Mouse (Mus musculus): Measurements from ENCODE around the gene Camkv.

Gene Camkv

DNA sequence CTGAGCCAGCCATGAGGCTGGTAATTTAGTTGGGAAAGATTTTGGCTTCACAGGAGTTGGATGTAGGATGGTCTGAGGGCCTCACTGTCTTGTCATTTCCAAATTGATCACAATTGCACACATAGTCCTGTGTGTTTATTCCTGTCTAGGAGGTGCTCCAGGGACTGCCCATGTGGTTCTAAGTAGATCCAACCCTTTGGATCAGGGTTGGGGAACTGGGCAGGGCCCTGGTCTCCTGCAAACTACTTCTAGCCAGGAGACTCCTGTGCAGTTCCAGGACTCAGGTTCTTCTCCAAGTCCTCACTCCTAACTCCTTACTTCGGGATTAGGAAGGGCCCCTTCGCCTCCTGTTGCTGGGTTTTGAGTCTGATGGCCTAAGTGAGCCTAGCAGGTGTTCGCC lies at the start of gene Camkv:
TSS of gene Camkv (plus strand) at position 301 of the 400 bp plus-strand sequence.
- no peak for DNase-seq (ENCODE audit: low read depth in 2 of 2, low spot score in 2 of 2)

DNA sequence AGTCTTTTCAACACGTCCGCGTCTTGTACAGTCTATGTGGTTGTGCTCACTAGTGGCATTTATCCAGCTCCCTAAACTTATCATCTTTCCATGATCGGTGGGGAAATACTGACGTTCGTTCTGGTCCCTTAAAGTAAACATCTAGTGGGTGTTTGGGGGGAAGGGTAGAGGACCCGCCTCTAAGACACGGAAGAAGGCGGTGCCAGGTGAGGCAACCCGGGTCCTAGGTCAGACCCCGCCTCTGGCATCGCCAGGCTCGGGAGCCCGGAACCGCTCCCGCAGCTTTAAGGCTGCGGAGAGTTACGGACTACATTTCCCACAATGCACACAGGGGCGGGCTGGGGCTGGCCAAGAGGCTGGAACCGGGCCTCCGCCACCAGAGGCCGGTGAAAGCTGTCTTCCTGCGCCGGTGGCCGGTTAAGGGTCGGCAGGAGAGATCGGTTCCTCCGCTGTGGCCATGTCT lies 47.6 kb upstream of the Camkv start, which contains the start of gene Mon1a:
TSS of gene Mon1a (plus strand) at position 348 of the 463 bp plus-strand sequence.
- DNase-seq (ENCODE audit: low read depth in 2 of 2, low spot score in 2 of 2): peak; percentile 79 to 82

DNA sequence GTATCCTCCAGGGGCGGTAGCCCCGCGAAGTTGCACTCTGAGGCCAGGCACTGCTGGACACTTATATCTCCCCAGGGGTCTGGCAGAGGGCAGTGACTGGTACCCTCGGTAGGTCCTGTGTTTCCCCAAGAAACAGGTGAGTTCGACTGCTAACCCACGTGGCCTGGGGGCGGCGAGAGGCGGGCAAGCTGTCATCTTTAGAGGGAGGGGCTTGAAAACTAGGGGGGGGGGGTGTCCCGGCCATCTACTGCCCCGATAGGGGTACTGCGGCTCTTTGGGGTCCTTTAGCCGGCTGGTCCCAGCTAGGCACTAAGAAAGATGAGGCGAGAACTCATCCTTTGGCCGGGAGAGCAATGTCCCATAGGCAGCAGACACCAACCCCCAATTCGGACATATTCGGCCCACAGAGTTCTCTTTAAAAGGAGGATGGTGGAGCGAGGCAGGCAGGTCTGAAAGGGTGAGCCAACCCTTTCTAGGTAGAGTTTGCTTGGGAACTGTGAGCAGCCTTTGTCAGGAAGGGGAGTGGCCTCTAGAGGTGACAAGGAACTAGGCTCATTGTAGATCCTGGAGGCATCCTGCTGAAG lies 47.1 kb upstream of the Camkv start:
- peak in 1 of 2 experiments; percentile 27 for DNase-seq (ENCODE audit: low read depth in 2 of 2, low spot score in 2 of 2)

DNA sequence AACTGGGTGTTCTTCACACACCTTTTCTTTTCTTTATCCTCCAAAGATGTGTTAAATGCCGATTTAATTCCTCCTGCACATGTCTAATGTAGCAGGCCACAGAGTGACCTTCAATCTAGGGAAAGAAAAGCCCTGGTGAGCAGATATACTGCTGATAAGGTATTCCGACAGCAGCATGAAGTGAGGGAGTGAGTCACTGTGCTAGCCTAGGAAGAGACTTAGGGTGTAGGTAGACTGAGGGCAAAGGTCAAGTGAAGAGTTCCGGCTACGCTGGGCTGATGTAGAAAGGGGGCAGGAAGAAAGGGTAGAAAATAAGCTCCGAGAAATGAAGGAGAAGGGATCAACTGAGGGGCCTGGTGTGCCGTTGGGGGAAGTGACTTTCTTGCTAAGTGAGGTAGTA lies 45.2 kb upstream of the Camkv start:
- DNase-seq (ENCODE audit: low read depth in 2 of 2, low spot score in 2 of 2): no peak

DNA sequence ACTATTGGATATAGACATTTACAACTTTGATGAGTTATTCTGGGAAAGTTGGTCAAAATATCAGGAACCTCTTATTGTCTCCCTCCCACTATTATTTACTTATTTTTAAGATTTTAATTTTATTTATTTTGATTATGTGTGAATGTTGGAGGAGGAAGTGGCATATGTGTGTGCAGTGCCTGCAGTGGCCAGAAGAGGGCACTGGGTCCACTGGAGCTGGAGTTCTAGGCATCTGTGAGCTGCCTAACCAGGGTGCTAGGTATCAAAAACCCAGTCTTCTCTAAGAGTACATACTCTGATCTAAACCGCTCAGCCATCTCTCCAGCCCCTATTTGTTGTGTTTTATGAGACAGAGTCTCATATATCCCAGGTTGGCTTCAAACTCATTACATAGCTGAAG lies 44.5 kb upstream of the Camkv start:
- DNase-seq (ENCODE audit: low read depth in 2 of 2, low spot score in 2 of 2): peak; percentile 18 to 40

DNA sequence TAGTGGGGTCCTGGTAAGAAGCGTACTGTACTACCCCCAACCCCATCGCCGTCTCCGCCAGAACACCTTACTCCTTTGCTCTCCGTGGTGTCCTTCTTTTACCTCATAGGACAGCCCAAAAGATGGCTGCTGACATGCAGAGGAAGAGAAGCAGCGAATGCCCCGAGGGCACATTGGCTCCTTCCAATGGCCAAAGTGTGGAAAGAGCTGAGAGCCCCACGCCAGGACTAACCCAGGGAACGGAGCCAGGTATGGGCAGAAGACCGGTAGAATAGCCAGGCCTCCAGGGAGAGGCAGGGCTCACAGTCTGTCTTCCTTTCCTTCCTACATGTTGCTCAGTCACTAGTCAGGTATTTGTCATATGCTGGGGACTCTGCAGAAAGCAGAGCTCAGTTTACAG lies 36.9 kb upstream of the Camkv start:
- DNase-seq (ENCODE audit: low read depth in 2 of 2, low spot score in 2 of 2): no peak

DNA sequence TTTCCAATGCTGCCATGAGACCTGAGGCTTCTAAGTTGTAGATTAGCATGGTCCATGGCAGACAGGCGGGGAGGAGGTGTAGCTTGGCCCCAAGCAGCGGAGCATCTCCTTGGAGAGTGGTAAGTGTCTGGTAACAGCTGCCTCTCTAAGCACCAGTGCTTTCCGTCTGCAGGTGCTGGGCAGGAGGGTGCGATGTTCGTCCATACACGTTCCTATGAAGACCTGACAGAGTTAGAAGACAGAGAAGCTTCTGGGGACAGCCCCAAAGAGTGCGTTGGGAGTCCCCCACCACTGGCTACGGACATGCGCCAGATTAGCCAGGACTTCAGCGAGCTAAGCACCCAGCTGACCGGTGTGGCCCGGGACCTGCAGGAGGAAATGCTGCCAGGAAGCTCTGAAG lies 35.6 kb upstream of the Camkv start:
- DNase-seq (ENCODE audit: low read depth in 2 of 2, low spot score in 2 of 2): no peak

DNA sequence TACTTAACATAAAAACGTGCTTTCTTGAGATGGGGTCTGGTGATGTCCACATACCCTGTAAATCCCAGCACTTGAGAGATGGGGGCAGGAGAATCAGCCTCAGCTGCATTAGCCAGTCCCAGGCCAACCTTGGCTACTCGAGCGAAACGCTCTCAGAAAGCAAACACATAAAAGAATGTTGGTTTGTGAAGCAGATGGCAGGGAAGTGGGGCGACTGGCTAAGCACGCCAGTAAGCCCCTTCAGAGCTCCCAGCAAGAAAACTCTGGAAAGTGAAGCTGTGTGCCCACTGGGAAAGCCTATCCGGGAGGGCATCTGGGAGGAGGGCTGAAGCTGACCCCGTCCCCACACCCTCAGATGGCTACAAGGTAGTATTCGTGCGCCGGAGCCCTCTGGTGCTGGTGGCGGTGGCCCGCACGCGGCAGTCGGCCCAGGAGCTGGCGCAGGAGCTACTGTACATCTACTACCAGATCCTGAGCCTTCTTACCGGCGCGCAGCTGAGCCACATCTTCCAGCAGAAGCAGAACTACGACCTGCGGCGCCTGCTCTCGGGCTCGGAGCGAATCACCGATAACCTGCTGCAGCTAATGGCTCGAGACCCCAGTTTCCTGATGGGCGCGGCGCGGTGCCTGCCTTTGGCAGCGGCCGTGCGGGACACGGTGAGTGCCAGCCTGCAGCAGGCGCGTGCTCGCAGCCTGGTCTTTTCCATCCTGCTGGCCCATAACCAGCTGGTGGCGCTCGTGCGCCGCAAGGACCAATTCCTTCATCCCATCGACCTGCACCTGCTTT lies 34.4 kb upstream of the Camkv start:
- peak in 1 of 2 experiments; percentile 6 for DNase-seq (ENCODE audit: low read depth in 2 of 2, low spot score in 2 of 2)

DNA sequence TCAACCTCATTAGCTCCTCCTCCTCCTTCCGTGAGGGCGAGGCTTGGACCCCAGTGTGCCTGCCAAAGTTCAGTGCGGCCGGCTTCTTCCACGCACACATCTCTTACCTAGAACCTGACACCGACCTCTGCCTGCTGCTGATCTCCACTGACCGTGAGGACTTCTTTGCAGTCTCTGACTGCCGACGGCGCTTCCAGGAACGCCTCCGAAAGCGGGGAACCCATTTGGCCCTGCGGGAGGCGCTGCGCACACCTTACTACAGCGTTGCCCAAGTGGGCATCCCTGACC lies 33.9 kb upstream of the Camkv start:
- DNase-seq (ENCODE audit: low read depth in 2 of 2, low spot score in 2 of 2): no peak

DNA sequence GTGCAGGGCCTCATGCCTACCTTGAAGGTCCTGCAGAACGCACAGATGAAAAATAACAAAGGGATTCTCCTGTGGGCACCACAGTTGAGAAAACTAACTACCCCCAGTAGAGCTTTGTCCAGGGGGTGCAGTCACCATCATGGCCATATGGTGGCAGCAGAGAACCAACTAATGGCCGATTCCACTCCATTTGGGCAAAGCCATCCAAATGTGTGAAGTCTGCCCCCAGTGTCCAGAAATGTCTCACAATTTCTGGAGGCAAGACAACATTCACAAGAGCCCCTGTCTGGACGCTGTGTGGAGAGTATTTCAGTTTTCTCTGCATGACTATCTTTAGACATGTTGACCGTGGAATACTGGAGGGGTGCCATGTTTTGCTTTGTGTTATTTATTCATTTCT lies 30.7 kb upstream of the Camkv start:
- DNase-seq (ENCODE audit: low read depth in 2 of 2, low spot score in 2 of 2): peak; percentile 79 to 91

DNA sequence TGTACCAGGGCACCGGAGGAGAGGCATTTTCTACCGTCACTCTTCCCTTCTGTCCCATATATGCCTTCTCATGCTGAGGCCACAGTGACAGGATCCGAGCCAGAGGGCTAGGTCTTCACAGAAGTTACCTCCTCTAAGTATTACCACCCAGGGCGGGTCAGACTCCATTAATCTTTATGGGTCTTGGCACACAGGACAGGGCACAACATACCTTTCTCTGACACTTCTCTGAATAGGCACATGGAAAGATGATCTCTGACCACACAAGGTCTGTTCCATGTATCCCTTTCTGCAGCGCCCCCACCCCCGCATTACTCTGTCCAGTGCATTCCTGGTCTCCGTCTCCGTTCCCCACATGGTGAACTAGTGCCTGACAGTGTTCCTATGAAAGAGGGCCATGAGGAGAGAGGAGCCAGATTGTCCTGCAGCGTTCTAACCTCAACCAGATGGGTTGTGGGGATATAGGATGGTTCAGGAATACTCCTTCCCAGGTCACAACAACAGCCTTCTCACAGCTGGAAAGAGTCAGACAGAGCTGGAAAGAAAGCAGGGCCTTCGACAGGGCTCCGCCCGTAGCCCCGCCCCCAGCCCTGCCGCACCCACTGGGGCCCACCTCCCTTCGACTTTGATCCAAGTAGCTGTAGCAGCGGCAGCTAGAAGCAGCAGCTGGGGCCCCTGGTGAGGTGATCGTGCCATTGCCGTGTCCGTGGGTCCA lies 29.1 kb upstream of the Camkv start, which contains the start of gene Mst1r:
TSS of gene Mst1r (plus strand) at position 622 of the 715 bp plus-strand sequence.
- no peak for DNase-seq (ENCODE audit: low read depth in 2 of 2, low spot score in 2 of 2)

DNA sequence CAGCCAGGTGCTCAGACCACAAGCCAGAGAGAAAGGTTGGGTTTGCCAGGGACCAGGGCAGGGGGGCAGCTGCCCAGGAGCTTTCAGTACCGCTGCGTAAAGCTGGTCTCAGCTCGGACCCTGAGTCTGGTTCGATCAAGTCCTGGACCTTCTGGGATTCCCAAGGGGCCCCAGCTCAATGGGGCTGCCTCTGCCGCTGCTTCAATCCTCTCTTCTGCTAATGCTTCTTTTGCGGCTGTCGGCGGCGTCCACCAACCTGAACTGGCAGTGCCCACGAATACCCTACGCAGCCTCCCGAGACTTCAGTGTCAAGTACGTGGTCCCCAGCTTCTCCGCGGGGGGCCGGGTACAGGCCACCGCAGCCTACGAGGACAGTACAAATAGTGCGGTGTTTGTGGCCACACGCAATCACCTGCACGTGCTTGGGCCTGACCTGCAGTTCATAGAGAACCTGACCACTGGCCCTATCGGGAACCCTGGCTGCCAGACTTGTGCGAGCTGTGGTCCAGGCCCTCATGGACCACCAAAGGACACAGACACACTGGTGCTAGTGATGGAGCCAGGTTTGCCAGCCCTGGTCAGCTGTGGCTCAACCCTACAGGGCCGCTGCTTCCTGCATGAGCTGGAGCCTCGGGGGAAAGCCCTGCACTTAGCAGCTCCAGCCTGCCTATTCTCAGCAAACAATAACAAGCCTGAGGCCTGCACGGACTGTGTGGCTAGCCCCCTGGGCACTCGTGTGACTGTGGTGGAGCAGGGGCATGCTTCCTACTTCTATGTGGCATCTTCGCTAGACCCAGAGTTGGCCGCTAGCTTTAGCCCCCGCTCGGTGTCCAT lies 28.3 kb upstream of the Camkv start:
- DNase-seq (ENCODE audit: low read depth in 2 of 2, low spot score in 2 of 2): no peak

DNA sequence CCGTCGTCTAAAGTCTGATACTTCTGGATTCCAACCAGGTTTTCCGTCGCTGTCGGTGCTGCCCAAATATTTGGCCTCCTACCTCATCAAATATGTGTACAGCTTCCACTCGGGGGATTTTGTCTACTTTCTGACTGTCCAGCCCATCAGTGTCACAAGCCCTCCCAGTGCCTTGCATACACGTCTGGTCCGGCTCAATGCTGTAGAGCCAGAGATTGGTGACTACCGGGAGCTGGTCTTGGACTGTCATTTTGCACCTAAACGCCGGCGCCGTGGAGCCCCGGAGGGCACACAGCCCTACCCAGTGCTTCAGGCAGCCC lies 27.7 kb upstream of the Camkv start:
- no peak for DNase-seq (ENCODE audit: low read depth in 2 of 2, low spot score in 2 of 2)

DNA sequence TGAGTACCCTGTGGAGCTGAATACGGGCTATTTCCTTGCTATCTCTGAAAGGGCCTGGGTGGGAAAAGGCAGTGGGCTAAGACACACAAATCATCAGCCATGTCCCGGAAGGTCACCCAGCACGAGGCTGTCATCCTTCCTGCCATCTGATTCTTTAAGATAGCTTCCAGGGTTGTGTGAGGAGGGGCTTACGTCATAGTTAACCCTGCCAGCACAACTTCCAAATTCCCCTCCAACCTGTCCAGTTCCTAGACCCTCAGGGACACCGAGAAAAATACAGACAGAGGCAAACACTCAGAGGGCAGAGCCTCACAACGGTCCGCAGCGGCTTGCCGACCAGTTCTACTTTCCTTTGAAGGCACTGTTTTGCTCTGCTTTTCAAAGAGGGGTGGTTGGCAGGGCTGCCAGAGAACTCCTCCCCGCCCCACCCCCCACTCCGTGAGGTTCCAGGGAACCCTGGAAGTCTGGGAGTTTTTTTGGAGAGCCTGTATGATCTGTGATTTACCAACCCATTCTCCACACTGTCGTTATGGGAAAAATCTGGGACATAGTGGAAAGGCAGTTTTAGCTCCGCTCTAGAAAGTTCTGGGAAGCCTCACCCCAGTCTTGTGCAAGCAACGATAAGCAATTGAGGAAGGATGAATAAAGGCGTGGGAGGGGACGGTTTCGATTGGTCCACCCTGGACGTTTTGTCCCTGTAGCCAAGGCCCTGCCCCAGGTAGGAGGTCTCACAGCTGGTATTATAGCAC lies 26.9 kb upstream of the Camkv start:
- no peak for DNase-seq (ENCODE audit: low read depth in 2 of 2, low spot score in 2 of 2)

DNA sequence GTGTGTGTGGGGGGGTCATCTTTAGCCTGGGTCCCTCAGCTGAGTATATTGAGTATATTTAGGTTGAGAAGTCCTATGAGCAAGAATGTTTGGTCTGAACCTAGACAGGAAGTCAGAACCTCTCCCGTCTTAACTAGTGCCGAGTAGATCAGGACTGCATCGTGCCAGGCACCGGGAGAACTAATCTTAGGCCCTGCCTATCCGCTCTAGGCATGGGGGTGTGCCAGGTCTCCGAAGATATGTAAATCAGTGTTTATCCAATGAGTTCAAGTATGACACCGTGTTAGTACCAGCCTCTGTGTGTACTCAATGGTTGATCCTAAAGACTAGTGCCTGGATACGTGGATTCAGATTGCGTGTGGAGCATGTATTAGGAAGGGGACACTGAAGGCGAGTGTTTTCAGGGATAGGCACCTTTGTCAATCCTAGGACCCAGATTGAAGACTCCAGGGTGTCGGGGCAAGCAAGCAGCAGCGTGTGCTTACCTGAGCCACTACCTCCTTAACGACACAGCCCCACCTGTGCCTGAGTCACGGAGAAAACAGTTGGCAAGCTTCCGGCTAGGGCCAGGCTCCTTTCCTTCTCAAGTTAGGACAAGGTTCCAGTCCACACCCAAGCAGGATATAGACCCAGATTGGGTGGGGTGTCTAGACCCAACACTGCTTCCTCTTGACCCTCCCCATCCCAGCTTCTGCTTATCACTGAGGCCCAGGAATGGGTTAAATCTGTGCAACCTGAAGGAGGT lies 25.3 kb upstream of the Camkv start:
- DNase-seq (ENCODE audit: low read depth in 2 of 2, low spot score in 2 of 2): no peak

DNA sequence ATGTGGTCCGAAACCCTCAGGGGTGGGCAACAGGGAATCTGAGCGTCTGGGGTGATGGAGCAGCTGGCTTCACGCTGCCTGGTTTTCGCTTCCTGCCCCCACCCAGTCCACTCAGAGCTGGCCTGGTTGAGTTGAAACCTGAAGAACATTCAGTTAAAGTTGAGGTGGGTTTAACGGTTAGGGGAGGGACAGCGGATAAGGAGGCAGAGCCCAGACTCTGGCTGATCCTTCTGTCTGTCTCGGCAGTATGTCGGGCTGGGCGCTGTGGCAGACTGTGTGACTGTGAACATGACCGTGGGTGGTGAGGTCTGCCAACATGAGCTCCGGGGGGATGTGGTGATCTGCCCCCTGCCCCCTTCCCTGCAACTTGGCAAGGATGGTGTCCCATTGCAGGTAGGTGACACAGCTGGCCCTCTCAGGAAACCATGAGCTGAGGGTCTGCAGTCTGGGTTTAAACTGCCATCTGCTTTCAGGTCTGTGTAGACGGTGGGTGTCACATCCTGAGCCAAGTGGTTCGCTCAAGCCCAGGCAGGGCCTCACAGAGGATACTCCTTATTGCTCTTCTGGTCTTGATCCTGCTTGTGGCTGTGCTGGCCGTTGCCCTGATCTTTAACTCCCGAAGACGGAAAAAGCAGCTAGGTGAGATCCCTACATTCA lies 20.6 kb upstream of the Camkv start:
- no peak for DNase-seq (ENCODE audit: low read depth in 2 of 2, low spot score in 2 of 2)

DNA sequence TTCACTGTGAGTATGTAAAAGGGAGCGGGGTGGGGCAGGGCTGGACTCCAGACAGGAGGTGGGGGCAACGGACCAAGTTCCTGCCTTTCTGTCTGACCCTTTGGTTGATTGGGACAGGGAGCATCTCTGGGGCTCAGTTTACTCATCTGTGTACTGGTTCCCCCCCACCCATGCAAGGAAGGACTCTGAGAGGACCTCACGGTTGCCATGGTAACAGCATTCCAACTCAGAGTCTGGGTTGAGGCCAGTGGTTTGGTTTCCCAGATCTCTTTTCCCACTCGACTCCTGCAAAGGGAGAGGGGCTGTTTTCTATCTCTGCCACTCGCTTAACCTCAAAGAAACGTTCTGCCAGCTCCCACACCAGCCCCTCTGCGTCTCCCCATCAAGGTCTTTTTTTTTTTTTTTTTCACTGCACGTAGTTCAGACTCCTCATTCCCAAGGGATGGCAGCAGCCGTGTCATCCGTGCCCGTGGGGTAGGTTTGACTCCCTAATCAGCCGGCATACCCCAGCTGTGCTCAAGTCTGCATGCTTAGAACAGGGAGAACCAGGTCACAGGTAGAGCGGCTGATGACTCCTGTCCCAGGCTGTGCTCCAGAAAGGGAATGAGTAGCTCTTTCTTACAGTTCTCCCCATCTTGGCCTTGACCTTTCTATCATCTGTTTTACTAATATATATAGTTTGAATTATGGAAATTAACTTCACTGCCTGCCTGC lies 17.4 kb upstream of the Camkv start:
- no peak for DNase-seq (ENCODE audit: low read depth in 2 of 2, low spot score in 2 of 2)

DNA sequence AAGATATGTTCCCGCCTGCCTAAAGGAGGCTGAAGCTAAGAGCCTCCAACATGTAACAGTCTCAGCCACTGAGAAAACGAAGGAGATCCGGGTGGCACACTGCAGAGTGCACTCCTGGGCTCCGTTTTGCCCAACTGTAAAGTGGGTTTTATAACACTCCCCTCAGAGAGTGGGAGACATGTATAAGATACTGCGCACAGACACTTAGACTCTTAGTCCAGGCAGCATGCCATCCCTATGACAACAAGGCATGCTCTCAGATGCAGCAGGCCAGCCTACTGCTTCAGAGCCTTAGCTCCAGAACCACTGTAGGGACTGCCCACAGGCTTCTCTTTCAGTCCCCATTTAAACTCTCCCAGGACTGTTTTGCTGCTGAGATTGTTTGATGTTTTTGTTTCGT lies 16.6 kb upstream of the Camkv start:
- DNase-seq (ENCODE audit: low read depth in 2 of 2, low spot score in 2 of 2): no peak

DNA sequence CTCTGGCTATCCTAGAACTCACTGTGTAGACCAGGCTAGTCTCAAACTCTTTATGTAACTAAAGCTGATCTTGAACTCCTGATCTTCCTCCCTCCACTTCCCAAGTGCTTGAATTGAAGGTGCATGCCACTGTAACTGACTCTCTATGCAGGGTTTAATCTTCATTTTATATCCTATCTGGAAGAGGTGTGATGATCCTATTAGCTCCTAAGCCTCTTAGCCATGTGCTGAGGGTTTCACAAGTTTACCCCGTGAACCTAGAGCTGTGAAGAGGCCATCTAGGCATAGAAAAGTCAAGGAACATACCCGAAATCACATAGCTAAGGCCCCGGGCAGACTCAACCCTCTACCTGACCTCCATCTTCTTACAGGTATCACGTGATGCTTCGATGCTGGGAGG lies 16.0 kb upstream of the Camkv start:
- no peak for DNase-seq (ENCODE audit: low read depth in 2 of 2, low spot score in 2 of 2)

Measured in CD8-positive naive resting alpha-beta T cell, adult 2 months (primary cell).